Mouse (Mus musculus): ENCODE data around the gene Unc93a2. TPM values are rescaled to one million over a fixed set of nuclear protein-coding genes. Genes with fewer than 3 reads are reported as not detected.
"Not testable (repeated sequence)": the region's sequence is repeated elsewhere in the genome, so short reads cannot be mapped to it uniquely, and the experiment has no call there.

Gene Unc93a2
- total RNA-seq (2015; ENCODE audit: low replicate concordance) (not detected in 2 replicates), total RNA-seq (2017; ENCODE audit: low replicate concordance) (not detected in 2 replicates)

DNA sequence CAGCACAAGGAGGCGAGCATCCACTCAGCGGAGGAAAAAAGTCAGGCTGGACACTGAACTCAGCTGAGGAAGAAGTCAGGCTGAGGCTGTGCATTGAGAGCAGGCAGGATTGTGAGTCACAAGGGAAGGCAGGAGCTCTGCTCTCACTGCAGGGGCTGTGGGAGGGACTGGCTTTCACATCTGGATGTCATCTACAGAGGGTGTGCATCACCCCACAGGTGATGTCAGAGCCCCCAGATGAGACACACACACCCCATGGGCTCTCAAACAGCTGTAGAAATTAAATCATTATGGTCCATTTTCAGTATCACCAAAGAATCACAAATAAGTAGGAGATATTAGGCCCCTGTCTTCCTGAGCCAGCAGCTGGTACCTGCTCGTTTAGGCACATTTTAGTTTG is at the start of gene Unc93a2:
Gene Unc93a2, minus strand, starts transcription at position 101 of the 400 bp plus-strand sequence.
- ATAC-seq (replicated peaks; ENCODE audit: low FRiP score, poor library complexity, severe bottlenecking) = not testable (repeated sequence)

DNA sequence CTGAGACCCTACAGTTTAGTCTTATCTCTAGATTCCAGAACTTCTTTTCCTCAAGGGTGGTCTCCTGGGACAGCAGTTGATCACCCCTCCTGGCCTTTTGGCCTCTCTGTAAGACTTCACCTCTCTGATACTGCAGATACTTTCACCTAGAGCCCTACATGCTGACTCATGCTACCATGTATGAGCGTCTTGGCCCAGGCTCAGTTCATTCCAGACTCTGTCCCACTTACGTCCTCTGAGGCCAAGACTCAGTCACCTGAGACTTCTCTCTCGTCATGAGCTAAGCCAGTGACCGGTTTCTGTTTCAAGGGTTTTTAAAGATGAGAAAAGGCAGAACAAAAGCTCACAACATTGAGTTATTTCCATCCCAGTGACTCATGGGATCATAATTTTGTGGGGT is 48.9 kb upstream of the Unc93a2 start:
- not testable (repeated sequence) for ATAC-seq (replicated peaks; ENCODE audit: low FRiP score, poor library complexity, severe bottlenecking)

GRCm38 (mm10) chr17:7430210-7430631 is 45.0 kb upstream of the Unc93a2 start:
- not testable (repeated sequence) for ATAC-seq (replicated peaks; ENCODE audit: low FRiP score, poor library complexity, severe bottlenecking)

- ATAC-seq (replicated peaks; ENCODE audit: low FRiP score, poor library complexity, severe bottlenecking) = peak; percentile 81
Measured at GRCm38 (mm10) chr17:7420191-7420973, 35.1 kb upstream of the Unc93a2 start.

DNA sequence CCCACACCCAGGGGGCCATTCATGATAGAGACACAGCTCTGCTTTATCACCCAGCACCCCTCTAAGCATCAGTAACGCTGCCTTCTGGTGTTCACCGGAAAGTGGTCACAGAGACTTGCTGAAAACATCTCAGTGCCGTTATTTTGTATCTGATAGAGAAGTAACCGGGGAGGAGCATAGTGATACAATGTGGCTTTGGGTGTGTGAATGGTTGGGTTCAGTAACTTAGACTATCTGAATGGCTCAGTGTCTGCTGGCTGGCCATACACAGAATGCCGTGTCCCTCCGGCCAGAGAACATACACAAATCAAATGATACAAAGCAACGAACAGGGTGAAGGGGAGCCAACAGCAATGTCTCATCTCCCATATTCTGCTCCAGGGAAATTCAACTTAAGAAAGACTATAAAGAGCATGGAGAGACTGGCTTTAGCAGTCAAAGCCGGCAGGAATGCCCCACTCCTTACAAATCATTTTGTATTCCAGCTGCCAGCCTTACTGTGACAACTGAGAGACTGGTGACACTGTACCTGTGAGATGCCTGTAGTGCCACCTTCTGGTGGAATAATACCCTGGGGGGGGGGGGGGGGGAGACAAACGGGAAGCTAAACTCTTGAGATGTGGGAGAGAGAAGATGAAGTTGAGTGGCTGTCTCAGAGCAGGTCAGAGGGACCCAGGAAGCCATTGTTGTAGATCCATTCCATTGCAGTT is 29.5 kb upstream of the Unc93a2 start:
- ATAC-seq (replicated peaks; ENCODE audit: low FRiP score, poor library complexity, severe bottlenecking) = not testable (repeated sequence)

GRCm38 (mm10) chr17:7413336-7413735 is 28.1 kb upstream of the Unc93a2 start:
- not testable (repeated sequence) for ATAC-seq (replicated peaks; ENCODE audit: low FRiP score, poor library complexity, severe bottlenecking)

DNA sequence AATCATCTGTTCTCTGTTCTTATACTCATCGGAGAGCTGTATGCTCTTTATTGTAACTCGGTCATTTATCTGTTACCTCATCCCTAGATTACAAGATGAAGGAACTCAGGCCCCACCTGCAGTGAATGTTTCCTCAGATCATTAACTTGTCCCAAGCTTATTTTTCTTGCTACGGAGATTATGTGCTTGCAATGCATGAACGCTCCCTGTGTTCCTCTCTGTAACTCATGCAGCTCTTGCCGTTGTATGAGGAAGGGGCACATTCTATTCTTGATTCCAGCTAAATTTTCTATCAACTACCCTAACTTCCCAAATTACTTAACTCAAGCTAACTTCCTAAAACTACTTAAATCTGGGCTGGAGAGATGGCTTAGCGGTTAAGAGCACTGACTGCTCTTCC is 14.5 kb upstream of the Unc93a2 start:
- ATAC-seq (replicated peaks; ENCODE audit: low FRiP score, poor library complexity, severe bottlenecking) = not testable (repeated sequence)

- not testable (repeated sequence) for ATAC-seq (replicated peaks; ENCODE audit: low FRiP score, poor library complexity, severe bottlenecking)
Measured at GRCm38 (mm10) chr17:7398198-7398847, 13.1 kb upstream of the Unc93a2 start.

DNA sequence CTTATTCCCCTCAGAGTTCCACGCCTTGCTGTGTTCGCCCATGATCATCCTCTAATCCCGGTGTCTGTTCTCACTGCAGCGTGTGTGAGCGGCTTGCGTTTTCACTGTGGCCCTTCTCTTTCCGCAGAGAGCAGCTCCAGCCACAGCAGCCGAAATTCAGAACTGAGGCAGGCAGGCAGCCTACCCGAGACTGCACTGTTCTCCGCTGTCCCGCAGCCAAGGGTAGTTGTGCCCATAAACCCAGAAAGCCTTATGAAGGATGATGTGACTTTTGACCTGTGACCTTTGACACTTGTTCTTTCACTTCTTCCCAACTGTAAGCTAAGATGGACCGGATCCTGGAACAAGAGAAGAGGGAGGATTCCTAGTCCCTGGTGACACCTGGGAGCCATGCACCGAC is 11.8 kb upstream of the Unc93a2 start:
- ATAC-seq (replicated peaks; ENCODE audit: low FRiP score, poor library complexity, severe bottlenecking) = not testable (repeated sequence)

GRCm38 (mm10) chr17:7396288-7396687 is 11.0 kb upstream of the Unc93a2 start:
- not testable (repeated sequence) for ATAC-seq (replicated peaks; ENCODE audit: low FRiP score, poor library complexity, severe bottlenecking)

- not testable (repeated sequence) for ATAC-seq (replicated peaks; ENCODE audit: low FRiP score, poor library complexity, severe bottlenecking)
Measured at GRCm38 (mm10) chr17:7395671-7396070, 10.4 kb upstream of the Unc93a2 start.

GRCm38 (mm10) chr17:7395116-7395515 is 9.9 kb upstream of the Unc93a2 start:
- ATAC-seq (replicated peaks; ENCODE audit: low FRiP score, poor library complexity, severe bottlenecking) = not testable (repeated sequence)

GRCm38 (mm10) chr17:7389898-7390297 is 4.6 kb upstream of the Unc93a2 start:
- ATAC-seq (replicated peaks; ENCODE audit: low FRiP score, poor library complexity, severe bottlenecking) = not testable (repeated sequence)

GRCm38 (mm10) chr17:7388958-7389356 is 3.7 kb upstream of the Unc93a2 start:
- ATAC-seq (replicated peaks; ENCODE audit: low FRiP score, poor library complexity, severe bottlenecking) = not testable (repeated sequence)

DNA sequence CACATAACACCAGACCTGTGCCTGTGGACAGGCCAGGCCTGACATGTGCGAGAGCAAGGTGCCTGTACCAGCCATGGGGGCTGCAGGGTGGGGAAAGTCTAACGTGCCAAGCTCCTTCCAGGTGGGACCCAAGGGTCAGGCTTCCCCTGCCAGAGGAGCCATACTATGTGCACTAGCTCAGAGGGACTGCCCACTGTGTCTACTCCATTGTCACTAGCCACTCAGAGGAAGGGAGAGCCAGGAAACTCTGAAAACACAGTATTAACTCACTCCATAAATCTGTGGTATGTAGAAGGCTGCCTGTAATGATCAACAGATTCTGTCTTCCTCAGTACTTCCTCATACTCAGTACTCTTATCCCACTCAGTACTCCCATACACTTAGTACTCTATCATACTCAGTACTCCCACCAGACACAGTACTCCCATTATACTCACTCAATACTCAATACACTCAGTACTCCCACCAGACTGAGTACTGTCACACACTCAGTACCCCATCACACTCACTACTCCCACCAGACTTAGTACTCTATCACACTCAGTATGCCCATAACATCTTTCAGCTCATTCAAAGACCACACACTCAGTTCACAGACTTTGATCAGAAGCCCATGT is 3.2 kb upstream of the Unc93a2 start:
- ATAC-seq (replicated peaks; ENCODE audit: low FRiP score, poor library complexity, severe bottlenecking) = not testable (repeated sequence)

GRCm38 (mm10) chr17:7386016-7386415 is 752 bp upstream of the Unc93a2 start:
- ATAC-seq (replicated peaks; ENCODE audit: low FRiP score, poor library complexity, severe bottlenecking) = not testable (repeated sequence)

DNA sequence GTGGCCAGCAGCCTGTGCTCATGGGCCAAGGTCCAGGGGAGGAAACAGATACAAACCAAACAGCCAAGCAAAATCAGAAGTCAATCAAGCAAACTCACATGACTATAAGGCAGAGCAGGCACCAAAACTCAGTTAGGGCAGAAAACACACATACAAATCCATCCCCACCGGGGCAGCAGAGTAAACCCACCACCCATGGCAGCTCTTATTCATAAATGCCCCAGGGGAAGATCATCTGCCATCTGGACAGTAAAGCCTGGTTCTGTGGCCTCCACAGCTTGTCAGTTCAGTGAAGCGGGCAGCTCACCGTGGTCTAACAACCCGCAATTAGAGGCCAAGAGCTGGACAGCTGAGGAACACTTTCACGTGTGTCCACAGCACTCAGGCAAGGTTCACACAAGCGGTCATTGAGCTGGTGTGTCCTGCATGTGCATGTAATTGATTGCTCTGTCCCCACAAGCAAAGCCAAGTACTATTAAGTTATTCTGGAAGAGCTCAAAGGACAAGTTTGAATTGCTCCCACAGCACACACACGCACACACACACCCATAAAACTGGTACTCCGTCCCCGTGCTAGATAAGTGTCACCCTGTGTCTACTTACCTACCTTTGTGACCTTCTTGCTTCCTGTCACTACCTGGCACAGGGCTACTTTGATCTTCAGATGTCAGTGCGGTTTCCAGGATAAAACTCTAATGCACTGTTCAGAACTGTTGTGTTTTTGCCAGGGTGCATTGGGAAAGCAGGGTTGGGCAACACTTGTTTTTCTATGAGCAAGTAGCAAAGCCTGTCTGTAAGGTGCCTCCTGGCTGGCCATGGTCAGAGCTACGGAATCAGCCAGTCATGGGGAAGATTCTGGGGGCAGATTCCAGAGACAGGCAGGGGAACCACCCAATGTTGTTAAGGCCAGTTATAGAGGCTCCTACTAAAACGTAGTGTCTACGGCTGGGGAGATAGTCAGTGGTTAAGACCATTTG is 1.8 kb downstream of the Unc93a2 start:
- ATAC-seq (replicated peaks; ENCODE audit: low FRiP score, poor library complexity, severe bottlenecking) = not testable (repeated sequence)

DNA sequence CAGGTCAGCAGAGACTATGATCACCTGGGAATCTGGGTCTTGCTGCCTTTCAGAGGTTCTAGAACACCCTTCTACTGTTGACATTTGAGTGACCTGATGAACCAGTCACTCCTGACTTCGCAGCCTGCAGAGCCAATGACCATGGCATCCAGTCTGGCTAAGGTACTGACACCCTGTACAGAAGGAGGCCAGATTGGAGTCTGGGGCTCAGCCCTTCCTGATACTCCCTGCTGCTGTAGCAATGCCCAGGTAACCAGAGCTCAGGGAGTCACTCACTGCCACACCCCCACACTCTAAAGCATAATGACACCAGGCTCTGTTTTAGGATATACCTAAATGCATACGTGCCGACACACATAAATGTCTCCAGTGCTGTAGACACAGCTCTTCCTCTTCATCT is 2.6 kb downstream of the Unc93a2 start:
- ATAC-seq (replicated peaks; ENCODE audit: low FRiP score, poor library complexity, severe bottlenecking) = not testable (repeated sequence)

DNA sequence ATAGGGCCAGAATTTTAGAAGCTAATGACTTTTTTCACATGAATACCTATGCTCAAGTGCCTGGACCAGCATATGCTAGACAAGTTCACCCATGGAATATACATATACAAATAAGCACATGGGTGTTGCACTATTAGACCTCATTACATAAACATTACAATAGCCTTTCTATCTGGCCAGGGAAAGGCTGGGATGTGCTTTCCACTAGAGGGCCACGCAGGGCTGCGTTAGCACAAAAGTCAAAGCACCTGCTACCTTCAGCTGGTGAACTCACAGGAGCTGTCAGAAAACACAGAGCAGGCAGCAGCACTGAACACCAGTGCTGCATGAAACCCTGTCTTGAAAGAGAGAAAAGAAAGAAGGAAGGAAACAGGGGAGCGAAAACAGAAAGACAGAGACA is 7.4 kb downstream of the Unc93a2 start:
- not testable (repeated sequence) for ATAC-seq (replicated peaks; ENCODE audit: low FRiP score, poor library complexity, severe bottlenecking)
